Mouse (Mus musculus) hindbrain, embryonic 10.5 days (tissue): ENCODE results near the gene Pmch. TPM values are rescaled to one million over a fixed set of nuclear protein-coding genes. Genes with fewer than 3 reads are reported as not detected.

Source experiments
- polyA plus RNA-seq: library from polyadenylated mRNA; unstranded; fragments of >200 nt; fragmentation: Nextera tagmentation; extraction: Ambion mirVana; gene quantifications from 2 replicates; pipeline ENCODE4 v1.2.1, GENCODE M21; 2016

Gene Pmch
- polyA plus RNA-seq, 1 experiment from 2014 or later: 1.4 TPM

Other genes starting within 250 kb of the Pmch start
- 20.5 and 22.1 TPM in 2 replicates for gene Igf1, start 232.8 kb upstream of the Pmch start, polyA plus RNA-seq
- 11.3 and 12.8 TPM in 2 replicates for gene Parpbp, start 55.9 kb downstream of the Pmch start, polyA plus RNA-seq
- gene Nup37, start 55.9 kb downstream of the Pmch start, polyA plus RNA-seq: 98.0 and 102 TPM in 2 replicates
- gene Washc3, start 110.0 kb downstream of the Pmch start, polyA plus RNA-seq: 47.0 and 51.1 TPM in 2 replicates